Mouse (Mus musculus) CH12.LX (cell line): ENCODE results near the gene Ugt2b34. TPM values are rescaled to one million over a fixed set of nuclear protein-coding genes. Genes with fewer than 3 reads are reported as not detected.

Experiments
- DNase-seq: peaks from one replicate; pipeline ENCODE4 v3.0.0-alpha.2; 2013; ENCODE audit errors: extremely low read depth
- H3K27ac ChIP-seq: 2 replicates; pipeline ENCODE4 v1.5.1; 2012; ENCODE audit warnings: low read depth, mild to moderate bottlenecking, control low read depth, moderate library complexity; ENCODE audit not compliant: insufficient read depth
- H3K27me3 ChIP-seq: replicated peaks from 2 replicates; pipeline ENCODE3; 2012; ENCODE audit warnings: inconsistent platforms
- H3K36me3 ChIP-seq, 2 experiments: replicated peaks in 1 of 2; 2 replicates each; pipeline versions ENCODE3 to v1.6.1; 2012; ENCODE audit warnings: inconsistent platforms in 1 of 2, low read length in 1 of 2, mild to moderate bottlenecking in 1 of 2, mixed read lengths in 1 of 2, moderate library complexity in 1 of 2; ENCODE audit not compliant: control insufficient read depth in 1 of 2, insufficient read depth in 1 of 2
- H3K4me1 ChIP-seq, 2 experiments: 2 replicates each; pipeline ENCODE4 v1.6.1; 2012; ENCODE audit warnings: inconsistent platforms in 1 of 2, moderate library complexity in 1 of 2; ENCODE audit not compliant: insufficient read depth in 2 of 2, control insufficient read depth in 1 of 2
- H3K4me2 ChIP-seq: 2 replicates; pipeline ENCODE4 v1.6.1; 2012; ENCODE audit warnings: low read depth, mild to moderate bottlenecking, control low read depth; ENCODE audit not compliant: poor library complexity, insufficient read depth, severe bottlenecking
- H3K4me3 ChIP-seq, 3 experiments: fragments of 150-350 bp in 1 of 3; sonication (generic) in 1 of 3; replicated peaks in 1 of 3; 2 replicates each; pipeline versions ENCODE3 to v1.5.1; 2011 to 2012; ENCODE audit warnings: low read depth in 2 of 3, low read length in 2 of 3, mild to moderate bottlenecking in 2 of 3, moderate library complexity in 2 of 3, control low read depth in 1 of 3, improper control_type of control experiment in 1 of 3, inconsistent platforms in 1 of 3, mixed read lengths in 1 of 3; ENCODE audit not compliant: poor library complexity in 1 of 3
- H3K79me2 ChIP-seq: replicated peaks from 2 replicates; pipeline ENCODE4 v1.6.1; 2012; ENCODE audit warnings: mild to moderate bottlenecking, moderate library complexity; ENCODE audit not compliant: control insufficient read depth, poor library complexity, insufficient read depth, severe bottlenecking; ENCODE audit errors: extremely low read depth
- H3K9ac ChIP-seq: 2 replicates; pipeline ENCODE4 v1.6.1; 2012; ENCODE audit warnings: low read depth, mild to moderate bottlenecking, control low read depth, moderate library complexity; ENCODE audit not compliant: insufficient read depth
- H3K9me3 ChIP-seq: replicated peaks from 2 replicates; pipeline ENCODE3; 2012; ENCODE audit warnings: low read length, inconsistent platforms, mixed read lengths
- E2F4 ChIP-seq: IDR thresholded peaks from 2 replicates; pipeline ENCODE4 v1.6.1; 2011; ENCODE audit warnings: low read depth, low read length, improper control_type of control experiment; ENCODE audit not compliant: insufficient replicate concordance
- ELF1 ChIP-seq: IDR thresholded peaks from 2 replicates; pipeline ENCODE4 v1.6.1; 2014; ENCODE audit warnings: low read depth, mild to moderate bottlenecking, inconsistent platforms, low read length, improper control_type of control experiment
- EP300 ChIP-seq: IDR thresholded peaks from 2 replicates; pipeline ENCODE4 v1.6.1; 2011; ENCODE audit warnings: low read length, improper control_type of control experiment
- GABPA ChIP-seq: IDR thresholded peaks from 2 replicates; pipeline ENCODE4 v1.6.1; 2012; ENCODE audit warnings: low read depth, low read length, improper control_type of control experiment, inconsistent platforms; ENCODE audit not compliant: insufficient replicate concordance
- IRF4 ChIP-seq: IDR thresholded peaks from 2 replicates; pipeline ENCODE4 v1.6.1; 2014; ENCODE audit warnings: low read depth, mild to moderate bottlenecking, inconsistent platforms, low read length, improper control_type of control experiment
- JUND ChIP-seq: conservative IDR thresholded peaks from 2 replicates; pipeline ENCODE4 v1.6.1; 2011; ENCODE audit warnings: low read depth, low read length, improper control_type of control experiment
- MAX ChIP-seq: IDR thresholded peaks from 2 replicates; pipeline ENCODE4 v1.6.1; 2011; ENCODE audit warnings: low read length, improper control_type of control experiment
- MAZ ChIP-seq: IDR thresholded peaks from 2 replicates; pipeline ENCODE4 v1.6.1; 2012; ENCODE audit warnings: low read depth, mild to moderate bottlenecking, inconsistent platforms, low read length, improper control_type of control experiment, moderate library complexity
- MEF2A ChIP-seq: IDR thresholded peaks from 2 replicates; pipeline ENCODE4 v1.6.1; 2014; ENCODE audit warnings: low read depth, mild to moderate bottlenecking, inconsistent platforms, low read length, improper control_type of control experiment, borderline replicate concordance
- MYC ChIP-seq: IDR thresholded peaks from 2 replicates; pipeline ENCODE4 v1.6.1; 2011; ENCODE audit warnings: low read depth, mild to moderate bottlenecking, improper control_type of control experiment, low read length
- POLR2A ChIP-seq: IDR thresholded peaks from 2 replicates; pipeline ENCODE4 v1.6.1; 2011; ENCODE audit warnings: low read depth, mild to moderate bottlenecking, improper control_type of control experiment, low read length
- POLR2AphosphoS2 ChIP-seq: IDR thresholded peaks from 2 replicates; pipeline ENCODE4 v1.6.1; 2011; ENCODE audit warnings: low read depth, low read length, improper control_type of control experiment
- RCOR1 ChIP-seq: conservative IDR thresholded peaks from 2 replicates; pipeline ENCODE4 v1.6.1; 2012; ENCODE audit warnings: low read depth, mild to moderate bottlenecking, inconsistent platforms, low read length, improper control_type of control experiment
- SIN3A ChIP-seq: IDR thresholded peaks from 2 replicates; pipeline ENCODE4 v1.6.1; 2012; ENCODE audit warnings: low read length, improper control_type of control experiment, inconsistent platforms
- TCF12 ChIP-seq: IDR thresholded peaks from 2 replicates; pipeline ENCODE4 v1.6.1; 2014; ENCODE audit warnings: low read depth, mild to moderate bottlenecking, inconsistent platforms, low read length, improper control_type of control experiment
- USF2 ChIP-seq: conservative IDR thresholded peaks from 2 replicates; pipeline ENCODE4 v1.6.1; 2011; ENCODE audit warnings: low read depth, low read length, improper control_type of control experiment
- ZMIZ1 ChIP-seq: IDR thresholded peaks from 2 replicates; pipeline ENCODE4 v1.6.1; 2012; ENCODE audit warnings: low read depth, mild to moderate bottlenecking, inconsistent platforms, low read length, improper control_type of control experiment
- dilution Hi-C: fragments of 300-500 bp; cut with MboI; formaldehyde crosslinking; loops from 2 replicates; pipeline ENCODE4 v1.14.3; 2020; ENCODE audit warnings: low sequenced_read_pairs; ENCODE audit not compliant: extremely low pct_unique_long_range_greater_than_20kb, extremely low pct_ligation_motif_present
- in situ Hi-C: fragments of 300-500 bp; cut with MboI; formaldehyde crosslinking; loops from 3 replicates; pipeline ENCODE4 v1.14.3; 2019; ENCODE audit warnings: low sequenced_read_pairs, low pct_ligation_motif_present, low pct_unique_long_range_greater_than_20kb, mixed read lengths
- polyA plus RNA-seq: library from polyadenylated mRNA; unstranded; fragments of >175 nt; gene quantifications from 2 replicates; pipeline ENCODE4 v1.2.1, GENCODE M21; 2012; ENCODE audit warnings: low read depth; ENCODE audit not compliant: insufficient read length
- total RNA-seq, 2 experiments: library from RNA; depleted of rRNA; stranded (reverse); fragments of 300-350 nt in 1 of 2; fragments of >200 nt in 1 of 2; gene quantifications; 2 replicates each; pipeline ENCODE4 v1.2.3; 2012 to 2014

The Ugt2b34 gene
- total and polyA plus RNA-seq, 3 experiments: not detected

GRCm38 (mm10) chr5:86920661-86921233 is 14.0 kb upstream of the Ugt2b34 start:
- H3K79me2 ChIP-seq: no peaks in the 10 kb centered on the region
- H3K9me3 ChIP-seq: no peaks in the 10 kb centered on the region
- TF ChIP-seq MAZ (no peak), MEF2A (no peak), MAX (no peak), GABPA (no peak), TCF12 (no peak), E2F4 (no peak), RCOR1 (no peak), USF2 (no peak)

GRCm38 (mm10) chr5:86911357-86912099 is 4.8 kb upstream of the Ugt2b34 start:
- H3K9ac ChIP-seq: no peak overlapping the region
- no peak overlapping the region for H3K4me3 ChIP-seq
- no peaks in the 10 kb centered on the region for H3K36me3 ChIP-seq
- H3K4me1 ChIP-seq: no peaks in the 10 kb centered on the region
- in situ Hi-C loops (no loop called here), dilution Hi-C loops (no loop called here)
- H3K27ac ChIP-seq: no peak overlapping the region
- no peak for TF ChIP-seq MAX
- no peak for TF ChIP-seq MYC
- no peak for TF ChIP-seq ZMIZ1
- no peak for TF ChIP-seq JUND
- TF ChIP-seq POLR2A: no peak
- TF ChIP-seq IRF4: no peak
- no peak for TF ChIP-seq POLR2AphosphoS2
- no peak for TF ChIP-seq GABPA
- no peak for TF ChIP-seq TCF12
- no peak for TF ChIP-seq ELF1
- no peak for TF ChIP-seq SIN3A
- no peak for TF ChIP-seq EP300
- H3K9me3 ChIP-seq: no peaks in the 10 kb centered on the region
- DNase-seq: no peak
- no peaks in the 10 kb centered on the region for H3K27me3 ChIP-seq
- no peaks in the 10 kb centered on the region for H3K79me2 ChIP-seq
- H3K4me2 ChIP-seq: no peak overlapping the region

More at GRCm38 (mm10) chr5:86920661-86921233, 14.0 kb upstream of the Ugt2b34 start:
- Histone ChIP-seq H3K36me3 (no peaks in the 10 kb centered on the region), H3K9ac (no peak overlapping the region), H3K27me3 (no peaks in the 10 kb centered on the region), H3K4me1 (no peaks in the 10 kb centered on the region), H3K4me3 (no peak overlapping the region), H3K4me2 (no peak overlapping the region), H3K27ac (no peak overlapping the region)
- dilution Hi-C loops: no loop called here
- DNase-seq: no peak
- in situ Hi-C loops: no loop called here
